Mouse (Mus musculus) cerebellum, adult 2 months (tissue): ENCODE data around the gene Cdrt4.

Source experiments
- CTCF ChIP-seq: fragments of 200-500 bp; IDR thresholded peaks from 2 replicates; pipeline ENCODE4 v1.5.1; 2011; ENCODE audit warnings: low read depth, mild to moderate bottlenecking, control low read depth, low read length, moderate library complexity, borderline replicate concordance; ENCODE audit not compliant: insufficient read depth
- POLR2A ChIP-seq: fragments of 200-500 bp; IDR thresholded peaks from 2 replicates; pipeline ENCODE4 v1.6.1; 2011; ENCODE audit warnings: low read length, control low read depth, borderline replicate concordance; ENCODE audit not compliant: insufficient read depth

GRCm38 (mm10) chr11:62914532-62914931 is 36.5 kb upstream of the Cdrt4 start:
- TF ChIP-seq CTCF (peak; percentile 40; the same call in 1 of the 2 replicates), POLR2A (no peak)
